Mouse (Mus musculus) adrenal gland, postnatal 36 days (tissue): Measurements from ENCODE around the gene 9330161L09Rik. TPM values are rescaled to one million over a fixed set of nuclear protein-coding genes. Genes with fewer than 3 reads are reported as not detected.
"Not testable (repeated sequence)": the region's sequence is repeated elsewhere in the genome, so short reads cannot be mapped to it uniquely, and the experiment has no call there.

Experiments
- DNase-seq, 2 experiments: peaks; one replicate each; pipeline ENCODE4 v3.0.0; 2021; ENCODE audit warnings: mixed read lengths in 1 of 2
- long read RNA-seq, 2 experiments: library from polyadenylated mRNA; stranded (forward); transcript quantifications; one replicate each; pipeline ENCODE4 v2.0.0; 2021; ENCODE audit warnings: borderline sequencing depth in 2 of 2
- total RNA-seq, 2 experiments: library from RNA; stranded (reverse); gene quantifications; 2 replicates each; pipeline ENCODE4 v1.2.3; 2021

The 9330161L09Rik gene
- total RNA-seq: 1 to 10 TPM; 1.5 to 1.7 TPM
- long read RNA-seq, experiment 1: 0 reads
- long read RNA-seq, experiment 2: 0 reads

- no peak for DNase-seq
Observed at GRCm38 (mm10) chr12:103407720-103408119, at the start of gene 9330161L09Rik. 9330161L09Rik (minus strand) TSS chr12:103407820.

- DNase-seq: no peak
Observed at GRCm38 (mm10) chr12:103457140-103457539, 49.5 kb upstream of the 9330161L09Rik start, which contains the start of gene Ifi27l2b. Ifi27l2b (minus strand) TSS chr12:103457223.

GRCm38 (mm10) chr12:103456727-103457126 lies 49.1 kb upstream of the 9330161L09Rik start:
- DNase-seq: not testable (repeated sequence)

- DNase-seq: no peak
Observed at GRCm38 (mm10) chr12:103453361-103453760, 45.7 kb upstream of the 9330161L09Rik start.

GRCm38 (mm10) chr12:103445060-103445459 lies 37.4 kb upstream of the 9330161L09Rik start:
- DNase-seq: no peak

- not testable (repeated sequence) for DNase-seq
Observed at GRCm38 (mm10) chr12:103444261-103444660, 36.6 kb upstream of the 9330161L09Rik start.

- peak in 1 of 2 experiments; percentile 52 for DNase-seq
Observed at GRCm38 (mm10) chr12:103443524-103443923, 35.9 kb upstream of the 9330161L09Rik start, which contains the start of gene Ifi27l2a. Ifi27l2a (minus strand) TSS chr12:103443680.

GRCm38 (mm10) chr12:103437601-103438000 lies 30.0 kb upstream of the 9330161L09Rik start:
- peak in 1 of 2 experiments; percentile 30 for DNase-seq

- no peak for DNase-seq
Observed at GRCm38 (mm10) chr12:103434861-103435260, 27.2 kb upstream of the 9330161L09Rik start.

GRCm38 (mm10) chr12:103433986-103434731 lies 26.5 kb upstream of the 9330161L09Rik start, which contains the start of gene Ifi27:
Ifi27 (plus strand) TSS chr12:103434211.
- DNase-seq: peak; percentile 75 to 88

GRCm38 (mm10) chr12:103433430-103433829 lies 25.8 kb upstream of the 9330161L09Rik start:
- peak; percentile 74 to 78 for DNase-seq

GRCm38 (mm10) chr12:103426710-103427109 lies 19.1 kb upstream of the 9330161L09Rik start:
- no peak for DNase-seq

- DNase-seq: peak; percentile 98 to 99
Observed at GRCm38 (mm10) chr12:103425729-103426470, 18.3 kb upstream of the 9330161L09Rik start, which contains the start of gene Ddx24. Ddx24 (minus strand) TSS chr12:103425830.

GRCm38 (mm10) chr12:103425016-103425728 lies 17.6 kb upstream of the 9330161L09Rik start:
- peak in 1 of 2 experiments; percentile 24 for DNase-seq

- no peak for DNase-seq
Observed at GRCm38 (mm10) chr12:103408144-103408543, 524 bp upstream of the 9330161L09Rik start.

GRCm38 (mm10) chr12:103404131-103404530 lies 3.5 kb downstream of the 9330161L09Rik start:
- DNase-seq: no peak

GRCm38 (mm10) chr12:103396751-103397150 lies 10.9 kb downstream of the 9330161L09Rik start:
- no peak for DNase-seq

- no peak for DNase-seq
Observed at GRCm38 (mm10) chr12:103395486-103396275, 11.9 kb downstream of the 9330161L09Rik start.

GRCm38 (mm10) chr12:103393528-103393927 lies 14.1 kb downstream of the 9330161L09Rik start:
- no peak for DNase-seq

GRCm38 (mm10) chr12:103391098-103391497 lies 16.5 kb downstream of the 9330161L09Rik start:
- no peak for DNase-seq

GRCm38 (mm10) chr12:103389982-103390381 lies 17.6 kb downstream of the 9330161L09Rik start:
- no peak for DNase-seq
